Mouse (Mus musculus): ENCODE results near the gene Spaca4. TPM values are rescaled to one million over a fixed set of nuclear protein-coding genes. Genes with fewer than 3 reads are reported as not detected.

Spaca4 gene
- polyA plus RNA-seq, 1 experiment from 2014 or later: not detected

DNA sequence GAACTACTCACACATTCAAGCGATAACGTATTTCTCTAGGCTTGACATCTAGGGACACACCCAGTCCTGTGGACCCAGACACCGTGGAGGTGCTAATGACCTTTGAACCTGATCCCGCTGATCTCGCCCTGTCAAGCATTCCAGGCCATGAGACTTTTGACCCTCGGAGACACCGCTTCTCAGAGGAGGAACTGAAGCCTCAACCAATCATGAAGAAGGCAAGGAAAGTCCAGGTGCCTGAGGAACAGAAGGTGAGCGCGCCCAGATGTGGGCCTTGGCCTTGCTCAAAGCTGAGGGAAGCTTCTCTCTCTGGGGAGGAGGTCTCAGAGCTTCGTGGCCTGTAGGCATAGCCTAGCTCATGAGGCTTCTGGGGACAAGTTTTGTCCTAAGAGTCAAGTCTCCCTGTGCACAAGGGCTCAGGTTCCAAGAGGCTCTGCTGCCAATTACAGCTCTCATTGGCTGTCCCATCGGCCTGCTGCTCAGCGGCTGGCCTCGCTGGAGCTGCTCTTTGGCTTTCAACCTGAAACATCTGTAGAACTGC, 17.3 kb downstream of the Spaca4 start:
- peak overlapping the region; percentile 96 for H3K4me2 ChIP-seq (replicated peaks; ENCODE audit: low read depth, low read length)
- H3K4me1 ChIP-seq (ENCODE audit: control insufficient read depth, insufficient read depth, low read length): peaks cover 24% of the 10 kb centered on the region
- peak overlapping the region; percentile 74; the same call in 1 of the 2 replicates for H3K27ac ChIP-seq (ENCODE audit: low read length)
- 0 out of 2 replicates have a peak overlapping the region, but pooled peaks have one; percentile 74 for H3K4me3 ChIP-seq (ENCODE audit: low read depth, low read length)
- 0 out of 2 replicates have a peak overlapping the region, but pooled peaks have one; percentile 6 for H3K9ac ChIP-seq (replicated peaks; ENCODE audit: low read depth, low read length)
- H3K9me3 ChIP-seq (ENCODE audit: control insufficient read depth, low read depth, low read length): no peaks in the 10 kb centered on the region
- no peak for ATAC-seq (ENCODE audit: insufficient number of reproducible peaks, insufficient read depth, low FRiP score, low read depth)
- peaks cover 36% of the 10 kb centered on the region for H3K36me3 ChIP-seq (ENCODE audit: control insufficient read depth, insufficient read depth, low read length)
- WGBS: 35% methylated on average over 13 of the region's 13 CpGs
- H3K27me3 ChIP-seq (ENCODE audit: control insufficient read depth, insufficient read depth, low read length): no peaks in the 10 kb centered on the region

DNA sequence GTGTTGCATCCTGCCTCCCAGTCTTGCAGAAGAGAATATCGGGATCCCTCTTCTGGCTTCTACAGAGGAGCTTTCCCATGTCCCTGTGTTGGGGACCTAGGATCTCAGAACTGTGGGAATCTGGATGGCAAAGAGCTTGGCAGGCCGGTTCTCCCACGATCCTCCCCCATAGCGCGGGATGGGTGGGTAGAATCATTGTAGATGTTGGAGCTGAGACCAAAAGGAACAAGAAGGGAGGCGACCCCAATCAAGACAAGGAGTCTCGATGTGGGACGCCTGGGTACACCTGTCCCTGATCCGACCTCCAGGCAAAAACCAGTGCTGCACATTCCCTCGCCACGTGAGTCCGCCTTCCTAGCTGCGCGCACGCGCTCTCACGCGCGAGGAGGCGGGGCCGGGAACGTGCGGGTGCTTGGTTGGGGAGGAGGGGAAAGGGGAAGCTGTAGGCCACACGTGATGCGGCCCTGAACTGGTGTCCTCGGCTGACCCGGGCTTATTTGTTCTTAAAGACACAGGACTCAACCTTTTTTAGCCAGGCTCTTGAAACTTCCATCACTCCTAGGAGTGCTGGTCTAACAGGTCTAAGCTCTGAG, 18.1 kb downstream of the Spaca4 start:
- 1% methylated on average over 27 of the region's 27 CpGs for WGBS
- peak; percentile 8; the same call in 1 of the 2 replicates for ATAC-seq (ENCODE audit: insufficient number of reproducible peaks, insufficient read depth, low FRiP score, low read depth)

DNA sequence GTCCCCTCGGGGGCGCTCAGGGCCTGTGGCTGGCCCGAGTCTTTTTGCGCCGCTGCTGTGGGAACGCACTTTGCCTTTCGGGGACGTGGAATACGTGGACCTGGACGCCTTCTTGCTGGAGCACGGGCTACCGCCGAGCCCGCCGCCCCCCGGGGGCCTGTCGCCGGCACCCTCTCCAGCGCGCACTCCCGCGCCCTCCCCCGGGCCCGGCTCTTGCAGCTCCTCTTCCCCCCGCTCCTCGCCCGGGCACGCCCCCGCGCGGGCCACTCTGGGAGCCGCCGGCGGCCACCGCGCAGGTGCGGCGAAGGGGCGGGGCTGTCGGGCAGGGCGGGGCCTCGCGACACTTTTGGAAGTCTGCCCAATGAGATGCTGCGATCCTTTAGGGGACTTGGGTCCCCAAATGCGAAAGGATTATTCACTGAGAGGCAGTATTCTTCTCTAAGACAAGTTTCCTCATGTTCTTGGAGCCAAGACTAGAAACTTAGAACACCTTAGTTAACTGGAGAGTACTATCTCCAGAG, 18.8 kb downstream of the Spaca4 start:
- peak overlapping the region; percentile 74 for H3K27ac ChIP-seq (ENCODE audit: low read length)
- 0 out of 2 replicates have a peak, but pooled peaks have one; percentile 4 for ATAC-seq (ENCODE audit: insufficient number of reproducible peaks, insufficient read depth, low FRiP score, low read depth)
- H3K4me2 ChIP-seq (replicated peaks; ENCODE audit: low read depth, low read length): peak overlapping the region; percentile 96
- peaks cover 22% of the 10 kb centered on the region for H3K36me3 ChIP-seq (ENCODE audit: control insufficient read depth, insufficient read depth, low read length)
- peaks cover 22% of the 10 kb centered on the region for H3K4me1 ChIP-seq (ENCODE audit: control insufficient read depth, insufficient read depth, low read length)
- peak overlapping the region; percentile 73 for H3K9ac ChIP-seq (replicated peaks; ENCODE audit: low read depth, low read length)
- no peaks in the 10 kb centered on the region for H3K9me3 ChIP-seq (ENCODE audit: control insufficient read depth, low read depth, low read length)
- WGBS: 1% methylated on average over 45 of the region's 45 CpGs
- no peaks in the 10 kb centered on the region for H3K27me3 ChIP-seq (ENCODE audit: control insufficient read depth, insufficient read depth, low read length)
- H3K4me3 ChIP-seq (ENCODE audit: low read depth, low read length): peak overlapping the region; percentile 74

More for the DNA sequence above, 18.1 kb downstream of the Spaca4 start:
- peak overlapping the region; percentile 96 for H3K4me2 ChIP-seq (replicated peaks; ENCODE audit: low read depth, low read length)
- H3K27me3 ChIP-seq (ENCODE audit: control insufficient read depth, insufficient read depth, low read length): no peaks in the 10 kb centered on the region
- H3K4me1 ChIP-seq (ENCODE audit: control insufficient read depth, insufficient read depth, low read length): peaks cover 22% of the 10 kb centered on the region
- peak overlapping the region; percentile 74 for H3K4me3 ChIP-seq (ENCODE audit: low read depth, low read length)
- H3K9me3 ChIP-seq (ENCODE audit: control insufficient read depth, low read depth, low read length): no peaks in the 10 kb centered on the region
- H3K36me3 ChIP-seq (ENCODE audit: control insufficient read depth, insufficient read depth, low read length): peaks cover 28% of the 10 kb centered on the region
- H3K27ac ChIP-seq (ENCODE audit: low read length): peak overlapping the region; percentile 74
- H3K9ac ChIP-seq (replicated peaks; ENCODE audit: low read depth, low read length): peak overlapping the region; percentile 73; the same call in 1 of the 2 replicates

DNA sequence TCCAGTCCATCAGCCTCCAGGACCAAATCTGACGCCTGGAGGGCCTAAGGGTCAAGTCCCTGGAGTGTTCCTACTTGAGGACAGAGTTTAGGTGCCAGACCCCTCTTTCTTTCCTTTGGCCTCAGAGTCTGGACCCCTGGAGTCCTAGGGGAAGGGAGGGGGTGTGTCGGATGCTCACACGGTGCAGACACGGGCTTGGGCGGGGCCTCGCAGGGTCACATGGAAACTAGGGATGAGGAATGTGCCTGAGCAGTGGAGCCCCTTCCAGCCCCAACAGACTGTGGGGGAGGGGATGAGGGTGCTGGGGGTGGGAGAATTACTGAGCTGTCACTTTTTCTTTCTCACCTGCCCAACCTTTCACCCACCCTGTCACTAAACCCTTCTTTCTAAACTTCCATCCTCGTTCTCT, 19.7 kb downstream of the Spaca4 start:
- no peaks in the 10 kb centered on the region for H3K27me3 ChIP-seq (ENCODE audit: control insufficient read depth, insufficient read depth, low read length)
- H3K27ac ChIP-seq (ENCODE audit: low read length): peak overlapping the region; percentile 91; the same call in 1 of the 2 replicates
- no peaks in the 10 kb centered on the region for H3K9me3 ChIP-seq (ENCODE audit: control insufficient read depth, low read depth, low read length)
- H3K4me1 ChIP-seq (ENCODE audit: control insufficient read depth, insufficient read depth, low read length): peaks cover 28% of the 10 kb centered on the region
- H3K4me3 ChIP-seq (ENCODE audit: low read depth, low read length): peak overlapping the region; percentile 74
- H3K36me3 ChIP-seq (ENCODE audit: control insufficient read depth, insufficient read depth, low read length): peaks cover 13% of the 10 kb centered on the region; the same call in 1 of the 2 replicates
- H3K4me2 ChIP-seq (replicated peaks; ENCODE audit: low read depth, low read length): peak overlapping the region; percentile 96
- H3K9ac ChIP-seq (replicated peaks; ENCODE audit: low read depth, low read length): peak overlapping the region; percentile 73
- ATAC-seq (ENCODE audit: insufficient number of reproducible peaks, insufficient read depth, low FRiP score, low read depth): 0 out of 2 replicates have a peak, but pooled peaks have one; percentile 17
- WGBS: 1% methylated on average over 7 of the region's 7 CpGs

DNA sequence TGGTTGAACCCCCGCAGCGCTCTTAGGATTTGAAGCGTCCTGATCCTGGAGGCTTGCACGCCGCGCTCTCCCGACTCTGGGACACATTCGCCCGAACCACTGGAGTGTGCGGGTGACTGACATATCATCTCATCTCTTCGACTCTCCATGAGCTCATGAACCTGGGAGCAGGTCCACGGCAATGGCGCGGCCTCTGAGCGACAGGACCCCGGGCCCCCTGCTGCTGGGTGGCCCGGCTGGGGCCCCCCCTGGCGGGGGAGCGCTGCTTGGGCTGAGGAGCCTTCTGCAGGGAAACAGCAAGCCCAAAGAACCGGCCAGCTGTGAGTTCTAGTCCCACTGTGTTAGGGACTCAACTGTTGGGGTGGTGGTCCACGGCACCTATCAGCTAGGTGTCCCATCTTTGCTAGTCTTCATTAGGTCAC, 20.2 kb downstream of the Spaca4 start:
- Histone ChIP-seq H3K27ac (ENCODE audit: low read length) (peak overlapping the region; percentile 91), H3K4me3 (ENCODE audit: low read depth, low read length) (peak overlapping the region; percentile 74), H3K4me2 (replicated peaks; ENCODE audit: low read depth, low read length) (peak overlapping the region; percentile 96), H3K4me1 (ENCODE audit: control insufficient read depth, insufficient read depth, low read length) (peaks cover 30% of the 10 kb centered on the region), H3K27me3 (ENCODE audit: control insufficient read depth, insufficient read depth, low read length) (no peaks in the 10 kb centered on the region), H3K36me3 (ENCODE audit: control insufficient read depth, insufficient read depth, low read length) (peaks cover 10% of the 10 kb centered on the region; the same call in 1 of the 2 replicates), H3K9me3 (ENCODE audit: control insufficient read depth, low read depth, low read length) (no peaks in the 10 kb centered on the region), H3K9ac (replicated peaks; ENCODE audit: low read depth, low read length) (peak overlapping the region; percentile 73)
- WGBS: under 1% methylated on average over 21 of the region's 21 CpGs
- ATAC-seq (ENCODE audit: insufficient number of reproducible peaks, insufficient read depth, low FRiP score, low read depth): peak; percentile 0; the same call in 1 of the 2 replicates

- Histone ChIP-seq H3K4me1 (ENCODE audit: control insufficient read depth, insufficient read depth, low read length) (peaks cover 36% of the 10 kb centered on the region), H3K9me3 (ENCODE audit: control insufficient read depth, low read depth, low read length) (no peaks in the 10 kb centered on the region), H3K9ac (replicated peaks; ENCODE audit: low read depth, low read length) (peak within 1 kb of the TSS; percentile 73), H3K27ac (ENCODE audit: low read length) (peak within 1 kb of the TSS; percentile 91), H3K36me3 (ENCODE audit: control insufficient read depth, insufficient read depth, low read length) (peaks cover 4% of the 10 kb centered on the region; the same call in 1 of the 2 replicates), H3K27me3 (ENCODE audit: control insufficient read depth, insufficient read depth, low read length) (no peaks in the 10 kb centered on the region), H3K4me2 (replicated peaks; ENCODE audit: low read depth, low read length) (peak within 1 kb of the TSS; percentile 96), H3K4me3 (ENCODE audit: low read depth, low read length) (peak within 1 kb of the TSS; percentile 74)
- WGBS: under 1% methylated on average over 36 of the region's 36 CpGs
- ATAC-seq (ENCODE audit: insufficient number of reproducible peaks, insufficient read depth, low FRiP score, low read depth): peak; percentile 87
Measured at GRCm38 (mm10) chr7:45704730-45705442, 20.7 kb downstream of the Spaca4 start, which contains the start of gene Dbp. Dbp (plus strand) TSS chr7:45705088.

GRCm38 (mm10) chr7:45704046-45704559, 21.5 kb downstream of the Spaca4 start:
- peak overlapping the region; percentile 77 for H3K27ac ChIP-seq (ENCODE audit: low read length)
- H3K9ac ChIP-seq (replicated peaks; ENCODE audit: low read depth, low read length): peak overlapping the region; percentile 26; the same call in 1 of the 2 replicates
- WGBS: 1% methylated on average over 13 of the region's 13 CpGs
- peaks cover 39% of the 10 kb centered on the region for H3K4me1 ChIP-seq (ENCODE audit: control insufficient read depth, insufficient read depth, low read length)
- H3K9me3 ChIP-seq (ENCODE audit: control insufficient read depth, low read depth, low read length): no peaks in the 10 kb centered on the region
- H3K27me3 ChIP-seq (ENCODE audit: control insufficient read depth, insufficient read depth, low read length): no peaks in the 10 kb centered on the region
- no peaks in the 10 kb centered on the region for H3K36me3 ChIP-seq (ENCODE audit: control insufficient read depth, insufficient read depth, low read length)
- peak; percentile 38 for ATAC-seq (ENCODE audit: insufficient number of reproducible peaks, insufficient read depth, low FRiP score, low read depth)
- H3K4me2 ChIP-seq (replicated peaks; ENCODE audit: low read depth, low read length): peak overlapping the region; percentile 80
- peak overlapping the region; percentile 74 for H3K4me3 ChIP-seq (ENCODE audit: low read depth, low read length)
